Mouse (Mus musculus) thymus, adult 2 months (tissue): ENCODE results near the gene Meis1. TPM values are rescaled to one million over a fixed set of nuclear protein-coding genes. Genes with fewer than 3 reads are reported as not detected.

Experiments
- DNase-seq: peaks from one replicate; pipeline ENCODE4 v3.0.0; 2021
- H3K27ac ChIP-seq: fragments of 200-500 bp; 2 replicates; pipeline ENCODE4 v1.5.1; 2012; ENCODE audit warnings: low read length, control low read depth; ENCODE audit not compliant: control insufficient read depth, insufficient read depth
- H3K27me3 ChIP-seq: fragments of 200-500 bp; 2 replicates; pipeline ENCODE4 v1.6.1; 2012; ENCODE audit warnings: mild to moderate bottlenecking, low read length, moderate library complexity, mixed read lengths; ENCODE audit not compliant: control insufficient read depth, insufficient read depth
- H3K36me3 ChIP-seq: fragments of 200-500 bp; 2 replicates; pipeline ENCODE4 v1.6.1; 2012; ENCODE audit warnings: mild to moderate bottlenecking, low read length, moderate library complexity; ENCODE audit not compliant: control insufficient read depth, insufficient read depth
- H3K4me1 ChIP-seq: fragments of 200-500 bp; replicated peaks from 2 replicates; pipeline ENCODE4 v1.6.1; 2012; ENCODE audit warnings: low read length; ENCODE audit not compliant: control insufficient read depth, insufficient read depth
- H3K4me3 ChIP-seq: fragments of 200-500 bp; 2 replicates; pipeline ENCODE4 v1.5.1; 2012; ENCODE audit warnings: mild to moderate bottlenecking, low read length, control low read depth, moderate library complexity; ENCODE audit not compliant: control insufficient read depth, insufficient read depth
- CTCF ChIP-seq: fragments of 200-500 bp; IDR thresholded peaks from 2 replicates; pipeline ENCODE4 v1.5.1; 2012; ENCODE audit warnings: mild to moderate bottlenecking, control low read depth, low read length, moderate library complexity, borderline replicate concordance; ENCODE audit not compliant: control insufficient read depth, poor library complexity, insufficient read depth; ENCODE audit errors: extremely low read depth
- POLR2A ChIP-seq: fragments of 200-500 bp; IDR thresholded peaks from 2 replicates; pipeline ENCODE4 v1.6.1; 2012; ENCODE audit warnings: mild to moderate bottlenecking, low read length, control low read depth, moderate library complexity; ENCODE audit not compliant: control insufficient read depth, poor library complexity, insufficient read depth; ENCODE audit errors: extremely low read depth
- WGBS: fragments of 180-500 bp; shearing (Covaris S2); methylation state at CpG from one replicate; pipeline ENCODE4 v1.1.7; 2018; 5-methylcytosine and 5-hydroxymethylcytosine counted together
- polyA plus RNA-seq: library from polyadenylated mRNA; depleted of rRNA; stranded (reverse); fragments of >200 nt; gene quantifications from 2 replicates; pipeline ENCODE4 v1.2.3, GENCODE M21; 2012

Meis1 gene
- polyA plus RNA-seq, 1 experiment, result 6.6 TPM

DNA sequence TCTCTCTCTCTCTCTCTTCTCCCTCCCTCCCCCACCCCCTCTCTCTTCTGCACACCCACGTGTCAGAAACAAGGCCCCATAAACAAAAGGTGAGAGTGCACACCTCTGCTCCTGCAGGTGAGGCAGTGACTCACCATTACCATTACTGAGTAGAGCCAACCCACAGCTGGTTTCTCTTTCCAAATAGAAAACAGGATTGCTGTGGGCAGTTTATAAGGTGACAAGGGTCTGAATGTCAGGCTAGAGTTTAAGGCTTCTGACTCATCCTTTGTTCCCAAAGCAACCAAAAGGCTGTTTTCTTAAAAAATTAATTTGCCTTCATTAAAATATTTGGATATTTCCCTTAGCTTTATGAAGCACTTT, 139.3 kb downstream of the Meis1 start:
- H3K4me3 ChIP-seq, result no peak overlapping the region
- H3K36me3 ChIP-seq, result no peaks in the 10 kb centered on the region
- H3K4me1 ChIP-seq, result no peaks in the 10 kb centered on the region
- no peak for DNase-seq
- H3K27ac ChIP-seq, result no peak overlapping the region
- 21% methylated on average over 1 of the region's 1 CpGs for WGBS
- no peak for TF ChIP-seq POLR2A
- peaks cover 21% of the 10 kb centered on the region; the same call in 1 of the 2 replicates for H3K27me3 ChIP-seq

DNA sequence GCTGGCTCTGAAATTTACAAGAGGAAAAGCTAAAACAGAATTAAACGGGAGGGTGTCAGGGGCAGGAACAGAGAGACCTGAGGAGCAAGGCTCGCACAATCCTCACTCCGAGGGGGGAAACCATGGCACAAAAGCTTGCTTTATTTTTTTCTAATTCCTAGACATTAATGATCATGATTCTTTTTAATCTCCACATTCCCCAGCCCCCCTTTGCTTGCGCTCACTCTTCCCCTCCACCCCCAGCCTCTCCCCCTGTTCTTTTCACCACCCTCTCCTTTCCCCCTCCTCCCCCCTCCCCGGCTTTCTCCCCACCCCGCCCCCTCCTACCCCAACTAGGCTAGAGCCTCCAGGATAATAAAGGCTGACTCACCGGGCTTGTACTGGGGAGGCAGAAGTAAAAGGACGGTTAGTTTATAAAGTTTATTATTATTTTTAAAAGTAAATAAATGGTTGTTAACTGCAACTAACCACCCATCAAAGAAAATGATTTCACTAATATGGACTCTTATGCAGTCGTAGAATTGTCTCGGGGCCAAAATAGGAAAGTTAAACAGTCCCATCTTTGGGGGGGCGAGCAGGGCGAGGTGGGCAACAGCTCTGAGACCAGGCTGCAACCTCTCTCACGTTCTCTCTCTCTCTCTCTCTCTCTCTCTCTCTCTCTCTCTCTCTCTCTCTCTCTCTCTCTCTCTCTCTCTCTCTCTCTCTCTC, 139.9 kb downstream of the Meis1 start:
- no peak for TF ChIP-seq POLR2A
- no peak for TF ChIP-seq CTCF
- Histone ChIP-seq H3K4me3 (no peak overlapping the region), H3K27me3 (peaks cover 27% of the 10 kb centered on the region; the same call in 1 of the 2 replicates), H3K4me1 (no peaks in the 10 kb centered on the region), H3K27ac (no peak overlapping the region), H3K36me3 (no peaks in the 10 kb centered on the region)
- 23% methylated on average over 13 of the region's 13 CpGs for WGBS
- DNase-seq, result no peak

DNA sequence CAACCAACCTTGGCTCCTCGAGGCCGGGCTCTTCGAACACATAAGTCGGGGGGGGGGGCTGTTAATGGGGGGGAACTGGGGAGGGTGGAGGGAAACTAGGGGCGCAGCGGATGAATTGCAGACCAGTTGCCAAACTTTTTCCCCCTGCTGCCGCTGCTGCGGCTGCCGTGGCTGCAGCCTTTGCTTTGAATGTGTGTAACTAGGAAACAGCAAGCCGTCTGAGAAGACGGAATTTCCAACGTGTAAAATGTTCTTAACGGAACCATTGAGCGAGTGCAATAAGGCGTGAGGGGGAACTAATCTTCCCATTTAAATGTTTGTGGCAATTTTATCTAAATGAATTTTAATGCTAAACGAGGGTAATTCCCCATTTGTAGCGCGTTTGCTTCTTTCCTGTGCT, 140.8 kb downstream of the Meis1 start:
- no peak for DNase-seq
- Histone ChIP-seq H3K4me1 (no peaks in the 10 kb centered on the region), H3K4me3 (peak overlapping the region; percentile 22; the same call in 1 of the 2 replicates), H3K27me3 (peaks cover 29% of the 10 kb centered on the region; the same call in 1 of the 2 replicates), H3K27ac (no peak overlapping the region), H3K36me3 (no peaks in the 10 kb centered on the region)
- WGBS, result 2% methylated on average over 18 of the region's 18 CpGs
- TF ChIP-seq CTCF (no peak), POLR2A (no peak)

DNA sequence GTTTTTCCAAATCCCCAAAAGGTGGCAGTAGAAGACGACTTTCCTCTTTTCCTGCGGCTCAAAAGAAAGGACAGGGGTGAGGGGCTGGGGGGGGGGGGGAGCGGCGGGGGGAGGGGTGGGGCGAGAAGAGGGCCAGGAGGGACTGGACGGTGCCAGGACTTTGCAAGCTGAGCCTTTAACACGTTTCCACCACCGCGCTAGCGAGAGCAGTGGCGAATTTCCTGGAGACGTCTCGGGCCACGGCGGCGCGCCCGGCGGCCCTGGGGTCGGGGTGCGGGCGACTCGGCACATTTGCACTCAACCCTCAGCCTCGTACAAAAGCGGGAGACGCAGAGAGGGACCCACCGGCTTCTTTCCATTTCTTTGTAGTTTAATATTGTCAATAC, 141.2 kb downstream of the Meis1 start:
- H3K4me1 ChIP-seq, result no peaks in the 10 kb centered on the region
- H3K4me3 ChIP-seq, result peak overlapping the region; percentile 22
- peaks cover 29% of the 10 kb centered on the region; the same call in 1 of the 2 replicates for H3K27me3 ChIP-seq
- TF ChIP-seq CTCF, result no peak
- TF ChIP-seq POLR2A, result no peak
- H3K27ac ChIP-seq, result no peak overlapping the region
- no peak for DNase-seq
- no peaks in the 10 kb centered on the region for H3K36me3 ChIP-seq
- under 1% methylated on average over 27 of the region's 27 CpGs for WGBS

DNA sequence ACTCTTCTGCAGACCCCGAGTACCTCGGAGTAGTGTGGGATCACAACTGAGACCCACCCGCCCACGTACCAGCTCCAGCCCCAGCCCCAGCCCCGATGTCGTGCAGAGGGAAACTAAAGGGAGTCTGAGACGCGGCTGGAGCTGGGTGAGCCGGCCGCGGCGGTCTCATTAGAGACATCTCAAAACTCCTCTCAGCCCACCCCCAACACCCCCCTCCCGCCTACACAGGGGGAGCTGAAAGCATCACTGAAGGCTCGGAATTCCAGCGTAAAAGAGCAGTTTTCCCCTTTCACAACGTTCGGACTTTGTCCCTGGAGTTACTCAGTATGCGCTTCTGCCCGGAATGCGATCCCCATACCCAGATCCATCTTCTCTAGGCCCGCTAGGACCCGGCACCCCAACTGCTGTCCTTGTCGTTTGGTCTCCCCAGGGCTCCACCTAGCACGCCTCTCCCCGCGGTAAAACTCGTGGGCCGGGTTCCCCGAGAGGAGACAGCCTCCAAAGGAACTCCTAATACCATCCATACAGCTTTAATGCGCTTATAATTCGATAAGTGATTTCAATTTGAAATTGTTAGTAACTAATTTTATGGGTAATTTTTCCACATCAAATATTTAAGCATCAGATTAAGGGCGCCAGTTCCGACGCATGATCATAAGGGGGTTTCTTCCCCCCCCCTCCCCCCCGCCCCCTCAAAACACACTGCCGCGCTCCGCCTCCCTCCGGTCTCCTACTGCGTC, 141.7 kb downstream of the Meis1 start:
- no peak for TF ChIP-seq CTCF
- TF ChIP-seq POLR2A, result no peak
- DNase-seq, result no peak
- Histone ChIP-seq H3K36me3 (no peaks in the 10 kb centered on the region), H3K27me3 (peaks cover 29% of the 10 kb centered on the region; the same call in 1 of the 2 replicates), H3K4me1 (no peaks in the 10 kb centered on the region), H3K4me3 (no peak overlapping the region; the same call in 1 of the 2 replicates), H3K27ac (no peak overlapping the region)
- WGBS, result under 1% methylated on average over 40 of the region's 40 CpGs

DNA sequence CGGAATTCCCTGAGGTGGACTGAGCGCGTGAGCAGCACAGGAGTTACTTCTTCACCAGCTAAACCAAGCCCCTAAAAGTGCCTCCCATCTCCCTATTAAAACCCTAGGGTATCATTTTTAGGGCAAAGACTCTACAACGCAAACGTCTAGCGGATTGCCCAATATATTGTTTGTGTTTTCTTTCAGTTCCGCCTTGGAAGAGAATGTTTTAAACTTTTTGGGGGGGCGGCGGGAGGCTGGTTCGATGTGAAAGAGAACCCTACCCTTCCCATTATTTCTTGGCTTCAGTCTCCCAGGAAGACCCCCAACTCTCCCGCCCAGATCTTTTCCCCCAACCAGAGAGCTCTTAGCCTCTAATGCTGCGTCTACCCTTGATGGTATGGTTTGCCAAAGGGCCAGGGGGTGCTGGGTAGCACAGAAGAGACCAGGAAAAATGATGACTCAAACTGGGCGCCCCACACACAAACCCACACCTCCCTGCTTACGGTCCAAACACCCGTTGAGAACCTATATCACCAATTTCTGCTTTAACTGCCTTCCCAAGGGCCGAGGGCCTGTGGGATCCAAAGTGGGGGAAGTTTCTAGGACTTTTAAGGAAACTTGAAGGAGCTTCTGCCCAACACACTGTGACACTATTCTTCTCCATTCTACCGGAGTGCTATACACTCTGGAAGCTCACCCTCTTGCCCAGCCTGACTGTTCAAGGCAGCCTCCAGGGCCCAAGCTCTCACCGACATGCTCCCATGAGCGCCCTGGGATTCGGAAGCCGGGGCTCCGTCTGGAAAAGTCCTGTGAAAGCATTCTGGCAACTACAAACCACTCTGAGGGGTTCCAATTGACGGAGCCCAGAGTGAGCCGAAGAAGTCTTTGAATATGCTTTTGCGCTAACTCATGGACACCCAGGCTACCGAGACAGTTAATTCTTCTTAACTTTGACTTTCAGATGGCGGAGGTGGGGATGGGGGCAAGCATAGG, 142.6 kb downstream of the Meis1 start:
- TF ChIP-seq POLR2A (no peak), CTCF (no peak)
- Histone ChIP-seq H3K36me3 (no peaks in the 10 kb centered on the region), H3K4me3 (no peak overlapping the region; the same call in 1 of the 2 replicates), H3K27ac (no peak overlapping the region), H3K4me1 (no peaks in the 10 kb centered on the region), H3K27me3 (peaks cover 35% of the 10 kb centered on the region; the same call in 1 of the 2 replicates)
- no peak for DNase-seq
- WGBS, result 19% methylated on average over 27 of the region's 27 CpGs
